Mouse (Mus musculus) midbrain, postnatal 0 days (tissue): Measurements from ENCODE around the gene Usp21. TPM values are rescaled to one million over a fixed set of nuclear protein-coding genes. Genes with fewer than 3 reads are reported as not detected.

Experiments used
- ATAC-seq: fragments of 200-750 bp; cut with Nextera tagmentation; 2 replicates; pipeline ENCODE4 v1.8.0; 2017; ENCODE audit warnings: moderate number of reproducible peaks, mild to moderate bottlenecking, moderate TSS enrichment, moderate library complexity; ENCODE audit not compliant: low FRiP score
- DNase-seq: peaks from one replicate; pipeline ENCODE4 v3.0.0-alpha.2; 2015; ENCODE audit warnings: low spot score
- H3K27ac ChIP-seq: fragments of 300-500 bp; sonication (generic); 2 replicates; pipeline ENCODE4 v1.5.1; 2014; ENCODE audit warnings: low read depth, mild to moderate bottlenecking, low read length, mixed read lengths
- H3K27me3 ChIP-seq: fragments of 300-500 bp; sonication (generic); 2 replicates; pipeline ENCODE4 v1.6.1; 2014; ENCODE audit warnings: low read length, control low read depth, mixed read lengths; ENCODE audit not compliant: insufficient read depth
- H3K36me3 ChIP-seq: fragments of 300-500 bp; sonication (generic); 2 replicates; pipeline ENCODE4 v1.6.1; 2014; ENCODE audit warnings: low read length, control low read depth, mixed read lengths; ENCODE audit not compliant: insufficient read depth
- H3K4me1 ChIP-seq: fragments of 300-500 bp; sonication (generic); 2 replicates; pipeline ENCODE4 v1.6.1; 2014; ENCODE audit warnings: mild to moderate bottlenecking, control low read depth, antibody characterized with exemption, low read length, mixed read lengths; ENCODE audit not compliant: insufficient read depth
- H3K4me2 ChIP-seq: fragments of 300-500 bp; sonication (generic); 2 replicates; pipeline ENCODE4 v1.6.1; 2014; ENCODE audit warnings: low read depth, mild to moderate bottlenecking, low read length, mixed read lengths; ENCODE audit not compliant: poor library complexity, severe bottlenecking
- H3K4me3 ChIP-seq: fragments of 300-500 bp; sonication (generic); 2 replicates; pipeline ENCODE4 v1.5.1; 2014; ENCODE audit warnings: low read depth, mild to moderate bottlenecking, low read length, moderate library complexity
- H3K9ac ChIP-seq: fragments of 300-500 bp; sonication (generic); replicated peaks from 2 replicates; pipeline ENCODE4 v1.6.1; 2014; ENCODE audit warnings: mild to moderate bottlenecking, low read length, moderate library complexity, mixed read lengths; ENCODE audit not compliant: poor library complexity, severe bottlenecking
- H3K9me3 ChIP-seq: fragments of 300-500 bp; sonication (generic); 2 replicates; pipeline ENCODE4 v1.6.1; 2016; ENCODE audit warnings: low read length, control low read depth
- CTCF ChIP-seq: IDR thresholded peaks from 2 replicates; pipeline ENCODE4 v1.5.1; 2016; ENCODE audit warnings: antibody characterized with exemption, mild to moderate bottlenecking
- WGBS: fragments of 180-500 bp; shearing (Covaris S2); extraction: QIAGEN DNeasy Blood & Tissue Kit; methylation state at CpG from one replicate; pipeline ENCODE4 v1.1.7; 2014; 5-methylcytosine and 5-hydroxymethylcytosine counted together
- polyA plus RNA-seq: library from polyadenylated mRNA; unstranded; fragments of >200 nt; fragmentation: Nextera tagmentation; extraction: Ambion mirVana; gene quantifications from 2 replicates; pipeline ENCODE4 v1.2.1, GENCODE M21; 2015
- total RNA-seq: library from RNA; depleted of rRNA; stranded (reverse); fragments of >200 nt; gene quantifications from 2 replicates; pipeline ENCODE4 v1.2.3, GENCODE M21; 2014

Usp21 gene
- total and polyA plus RNA-seq, 2 experiments from 2014 or later, result 65.9 to 82.6 TPM

DNA sequence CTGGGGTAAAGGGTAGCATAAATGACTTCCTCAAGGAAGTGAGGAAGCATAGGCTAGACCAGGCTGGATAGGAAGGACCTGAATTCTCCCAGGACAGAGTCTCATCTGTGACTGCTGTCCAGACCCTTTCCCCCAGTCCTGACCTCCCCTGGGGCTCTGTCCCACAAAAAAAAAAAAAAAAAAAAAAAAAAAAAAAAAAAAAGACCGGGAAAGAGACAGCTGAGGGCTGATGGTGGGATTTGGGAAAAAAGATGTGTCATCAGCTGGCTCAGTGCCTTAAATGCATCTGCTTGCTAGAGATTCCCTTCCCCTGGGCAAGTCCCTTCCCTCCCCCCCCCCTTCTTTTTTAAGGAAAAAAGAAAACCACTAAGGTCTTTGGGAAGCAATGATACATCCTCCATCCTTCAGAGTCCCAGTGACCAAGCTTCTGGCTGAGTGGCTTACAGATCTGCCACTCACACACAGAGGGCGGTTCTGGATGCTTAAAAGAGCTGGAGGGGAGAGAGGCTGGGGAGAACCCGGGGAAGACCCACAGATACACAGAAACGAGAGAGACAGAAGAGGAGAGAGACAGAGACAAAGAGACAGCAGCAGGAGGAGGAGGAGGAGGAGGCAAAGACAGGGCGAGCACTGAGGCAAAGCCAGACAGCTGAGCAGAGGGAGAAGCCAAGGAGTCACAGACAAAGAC is 37.7 kb downstream of the Usp21 start, which contains the start of gene Adamts4:
Gene Adamts4 (plus strand): TSS at position 509 of the 688 bp plus-strand sequence.
- Histone ChIP-seq H3K4me3 (peak within 1 kb of the TSS; percentile 31), H3K27me3 (no peaks in the 10 kb centered on the region), H3K36me3 (no peaks in the 10 kb centered on the region), H3K9me3 (no peaks in the 10 kb centered on the region), H3K9ac (peak within 1 kb of the TSS; percentile 30), H3K4me2 (peak within 1 kb of the TSS; percentile 57), H3K4me1 (peaks cover 9% of the 10 kb centered on the region; the same call in 1 of the 2 replicates), H3K27ac (no peak within 1 kb of the TSS)
- peak; percentile 70 for DNase-seq
- TF ChIP-seq CTCF, result no peak
- no peak for ATAC-seq
- 3% methylated on average over 4 of the region's 5 CpGs for WGBS

DNA sequence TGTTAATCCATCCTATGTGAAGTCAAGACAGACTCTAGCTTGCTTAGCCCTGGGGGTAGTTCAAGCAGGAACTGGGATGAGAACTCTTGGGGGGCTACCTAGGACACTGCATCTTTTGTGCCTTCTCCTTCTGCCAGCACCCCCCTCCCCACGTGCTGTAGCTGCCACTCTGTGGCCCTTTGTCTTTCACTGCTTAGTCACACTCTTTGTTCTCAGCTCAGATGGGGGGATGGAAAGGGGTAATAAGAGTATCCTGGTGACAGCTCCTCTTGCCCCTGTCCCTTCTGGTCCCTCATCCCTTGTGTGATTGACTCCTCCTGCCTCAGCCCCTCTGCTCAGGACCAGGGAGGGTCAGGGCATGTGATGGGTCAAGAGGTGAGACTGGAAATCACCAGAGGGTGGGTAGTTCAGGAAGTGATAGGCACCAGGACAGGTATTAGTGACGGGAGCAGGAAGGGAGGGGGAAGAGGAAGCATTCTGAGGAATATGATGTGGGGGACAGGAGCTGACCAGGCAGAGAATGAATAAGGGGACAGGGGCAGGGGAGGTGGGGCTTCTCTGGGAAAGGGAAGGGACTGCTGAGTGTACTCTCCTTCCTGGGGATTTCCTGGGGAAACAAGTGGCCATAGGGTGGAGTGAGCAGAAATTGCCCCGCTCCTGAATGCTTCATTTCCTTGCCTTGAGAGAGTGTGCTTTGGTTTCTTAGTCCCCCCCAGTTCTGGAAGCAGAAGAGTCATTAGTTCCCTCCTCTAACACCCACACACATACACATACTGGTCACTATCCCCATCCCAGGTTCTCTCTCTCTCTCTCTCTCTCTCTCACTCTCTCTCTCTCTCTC is 39.2 kb downstream of the Usp21 start:
- WGBS, result 45% methylated on average over 3 of the region's 3 CpGs
- Histone ChIP-seq H3K4me1 (peaks cover 9% of the 10 kb centered on the region; the same call in 1 of the 2 replicates), H3K27me3 (no peaks in the 10 kb centered on the region), H3K27ac (no peak overlapping the region), H3K9ac (no peak overlapping the region), H3K36me3 (no peaks in the 10 kb centered on the region), H3K4me3 (no peak overlapping the region), H3K9me3 (no peaks in the 10 kb centered on the region), H3K4me2 (no peak overlapping the region)
- no peak for TF ChIP-seq CTCF
- ATAC-seq (no peak), DNase-seq (no peak)

DNA sequence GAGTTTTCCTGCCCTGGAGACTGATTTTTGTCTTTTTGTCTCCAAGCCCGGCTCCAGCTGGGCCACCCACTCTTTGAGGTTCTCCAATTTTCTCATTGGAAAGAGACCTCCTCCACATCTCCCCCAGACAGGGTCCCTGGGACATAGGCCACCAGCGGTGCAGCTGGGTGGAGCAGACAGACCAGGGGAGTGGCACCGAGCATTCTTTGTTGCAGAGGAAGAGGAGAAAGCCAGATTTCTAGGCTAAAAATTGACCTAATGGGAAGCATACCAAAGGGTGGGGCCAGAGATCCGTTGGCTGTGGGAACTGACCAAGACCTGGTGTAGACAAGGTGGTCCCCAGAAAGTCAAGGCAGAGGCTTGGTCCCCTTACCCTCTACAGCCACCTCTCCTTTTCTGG is 39.9 kb downstream of the Usp21 start:
- ATAC-seq, result no peak
- H3K4me1 ChIP-seq, result peaks cover 9% of the 10 kb centered on the region; the same call in 1 of the 2 replicates
- no peaks in the 10 kb centered on the region for H3K36me3 ChIP-seq
- H3K27ac ChIP-seq, result no peak overlapping the region
- no peak overlapping the region for H3K9ac ChIP-seq
- no peak for DNase-seq
- H3K9me3 ChIP-seq, result no peaks in the 10 kb centered on the region
- H3K27me3 ChIP-seq, result no peaks in the 10 kb centered on the region
- H3K4me3 ChIP-seq, result peak overlapping the region; percentile 59
- peak overlapping the region; percentile 61 for H3K4me2 ChIP-seq
- TF ChIP-seq CTCF, result no peak
- WGBS, result 30% methylated on average over 4 of the region's 4 CpGs

GRCm38 (mm10) chr1:171247453-171247841 is 40.3 kb downstream of the Usp21 start:
- WGBS, result 13% methylated on average over 13 of the region's 13 CpGs

DNA sequence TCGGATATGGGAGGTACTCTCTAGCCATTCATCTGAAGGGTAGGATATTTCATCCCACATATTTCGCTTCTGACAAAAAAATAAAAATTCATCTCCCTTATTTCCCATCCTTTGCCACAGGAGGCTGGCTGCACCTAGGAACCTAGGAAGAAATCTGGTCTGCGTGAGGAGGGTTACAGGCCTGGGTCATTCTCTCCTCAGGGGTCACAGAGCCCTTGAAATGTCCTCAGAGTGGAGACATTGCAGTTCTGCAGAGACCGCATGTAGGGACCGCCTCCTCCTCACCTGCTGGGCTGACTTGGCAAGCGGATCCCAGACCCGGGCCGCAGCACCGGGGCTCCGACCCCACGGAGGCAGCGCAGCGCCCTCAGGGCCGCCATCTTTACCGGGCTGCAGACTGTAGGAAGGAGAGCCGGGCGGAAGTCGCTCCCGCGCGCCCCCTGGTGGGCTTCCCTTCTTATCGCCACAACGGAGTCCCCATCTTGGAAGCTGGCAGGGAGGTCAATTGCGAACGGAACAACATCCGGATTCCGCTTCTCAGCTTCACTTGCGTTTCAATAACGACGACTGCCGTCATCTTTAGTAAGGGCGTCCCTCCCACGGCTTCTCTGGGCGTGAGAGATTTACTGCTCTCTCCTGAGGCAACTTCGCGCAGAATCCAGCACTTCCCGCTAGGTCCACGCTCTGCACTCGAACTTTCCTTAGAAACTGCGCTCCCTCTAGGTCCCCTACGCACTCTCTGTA is 40.9 kb downstream of the Usp21 start:
- peak overlapping the region; percentile 61 for H3K4me2 ChIP-seq
- peak overlapping the region; percentile 59 for H3K4me3 ChIP-seq
- H3K36me3 ChIP-seq, result peaks cover 4% of the 10 kb centered on the region; the same call in 1 of the 2 replicates
- peak overlapping the region; percentile 67 for H3K9ac ChIP-seq
- DNase-seq, result peak; percentile 100
- TF ChIP-seq CTCF, result peak; percentile 90
- WGBS, result under 1% methylated on average over 41 of the region's 41 CpGs
- peak; percentile 91 for ATAC-seq
- peak overlapping the region; percentile 62 for H3K27ac ChIP-seq
- H3K4me1 ChIP-seq, result peaks cover 6% of the 10 kb centered on the region; the same call in 1 of the 2 replicates
- no peaks in the 10 kb centered on the region for H3K27me3 ChIP-seq
- H3K9me3 ChIP-seq, result no peaks in the 10 kb centered on the region

More at GRCm38 (mm10) chr1:171247453-171247841, 40.3 kb downstream of the Usp21 start:
- Histone ChIP-seq H3K9me3 (no peaks in the 10 kb centered on the region), H3K4me3 (peak overlapping the region; percentile 59), H3K27ac (peak overlapping the region; percentile 57), H3K4me2 (peak overlapping the region; percentile 61), H3K27me3 (no peaks in the 10 kb centered on the region), H3K4me1 (peaks cover 9% of the 10 kb centered on the region; the same call in 1 of the 2 replicates), H3K9ac (peak overlapping the region; percentile 33; the same call in 1 of the 2 replicates), H3K36me3 (peaks cover 1% of the 10 kb centered on the region; the same call in 1 of the 2 replicates)
- no peak for DNase-seq
- no peak for ATAC-seq
- TF ChIP-seq CTCF, result no peak
